Mouse (Mus musculus) spleen, adult 18-20 months (tissue): ENCODE measurements around the gene Arl6ip1.

Experiments used
- DNase-seq, 2 experiments: peaks; one replicate each; pipeline ENCODE4 v3.0.0; 2022; ENCODE audit warnings: mixed read lengths in 2 of 2

Arl6ip1 gene

DNA sequence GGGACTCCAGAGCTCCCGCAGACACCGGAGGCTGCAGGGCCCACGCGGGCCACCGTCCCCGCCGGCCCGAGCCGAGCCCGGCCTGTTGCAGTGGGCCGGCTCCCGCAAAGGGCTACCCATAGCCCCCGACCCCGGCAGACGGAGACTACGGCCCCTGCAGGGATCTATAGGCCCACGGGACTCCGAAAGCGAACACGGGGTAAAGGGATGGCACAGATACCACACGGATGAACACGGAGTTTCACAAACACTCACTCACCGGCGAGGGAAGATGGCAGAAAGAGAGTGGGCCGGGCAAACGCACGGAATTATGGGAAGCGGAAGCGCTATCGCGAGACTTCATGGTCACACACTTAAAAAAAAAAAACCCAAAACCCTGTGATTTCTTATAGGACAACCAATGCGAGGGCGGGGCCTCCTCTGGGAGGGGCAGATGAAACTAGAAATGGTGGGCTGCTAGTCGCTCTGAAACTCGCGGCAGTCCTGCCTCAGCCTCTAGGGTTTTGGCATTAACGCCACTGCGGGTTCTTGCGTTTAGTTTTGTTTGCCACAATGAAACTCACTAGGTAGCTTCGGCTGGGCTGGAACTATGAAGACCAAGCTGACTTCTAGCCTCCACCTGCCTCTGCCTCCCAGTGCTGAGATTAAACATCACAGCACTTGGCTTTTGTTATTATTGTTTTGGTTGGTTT lies 13.4 kb downstream of the Arl6ip1 start, which contains the start of gene Rps15a:
TSS of gene Rps15a (minus strand) at position 312 of the 692 bp plus-strand sequence.
- DNase-seq, result peak; percentile 89 to 96

DNA sequence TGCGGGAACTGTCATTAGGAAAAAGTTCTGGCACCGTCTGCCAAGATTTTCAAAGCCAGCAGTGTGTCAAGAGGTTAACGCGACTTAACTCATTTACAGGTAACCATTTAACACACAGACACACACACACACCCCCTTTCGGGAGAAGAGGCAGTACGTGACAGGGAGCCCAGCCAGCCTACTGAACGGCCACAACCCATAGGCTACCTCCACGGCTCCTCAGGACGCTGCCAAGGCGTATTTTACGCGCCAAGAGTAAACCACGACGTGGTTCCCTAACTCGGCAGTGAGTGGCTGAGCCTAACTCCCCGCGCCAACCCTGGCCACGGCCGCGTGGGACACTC lies 14.0 kb downstream of the Arl6ip1 start:
- DNase-seq, result no peak

DNA sequence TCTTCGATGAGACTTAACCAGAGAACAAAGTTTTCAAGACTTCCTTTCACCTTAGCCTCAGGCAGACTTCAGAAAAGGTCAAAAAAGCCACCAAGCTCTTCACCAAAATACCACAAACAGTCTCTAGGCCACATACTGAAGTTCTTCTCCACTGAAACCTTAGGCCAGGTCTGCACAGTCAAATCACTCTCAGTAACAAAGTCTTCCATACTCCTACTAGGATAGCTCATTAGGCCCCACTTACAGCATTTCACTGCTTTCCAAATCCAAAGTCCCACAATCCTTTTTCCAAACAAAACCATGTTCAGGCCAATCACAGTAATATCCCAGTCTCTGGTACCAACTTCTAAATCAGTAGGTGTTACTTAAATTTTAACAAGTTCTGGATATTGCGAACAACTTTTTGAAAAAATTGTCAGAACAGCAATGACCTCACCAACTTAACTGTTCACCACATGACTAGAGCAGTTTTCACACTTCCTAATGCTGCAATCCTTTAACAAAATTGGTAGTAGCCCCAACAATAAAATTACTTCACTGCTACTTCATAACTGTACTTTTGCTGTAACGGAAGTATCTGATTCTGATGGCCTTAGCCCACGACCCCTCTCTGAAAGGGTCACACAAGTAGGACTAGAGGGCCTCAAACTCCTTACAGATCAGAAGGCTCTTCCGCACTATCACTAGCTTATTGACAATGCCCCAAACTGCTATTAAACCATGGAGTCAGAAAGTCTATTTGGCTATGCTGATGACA lies 15.7 kb downstream of the Arl6ip1 start:
- DNase-seq, result no peak

DNA sequence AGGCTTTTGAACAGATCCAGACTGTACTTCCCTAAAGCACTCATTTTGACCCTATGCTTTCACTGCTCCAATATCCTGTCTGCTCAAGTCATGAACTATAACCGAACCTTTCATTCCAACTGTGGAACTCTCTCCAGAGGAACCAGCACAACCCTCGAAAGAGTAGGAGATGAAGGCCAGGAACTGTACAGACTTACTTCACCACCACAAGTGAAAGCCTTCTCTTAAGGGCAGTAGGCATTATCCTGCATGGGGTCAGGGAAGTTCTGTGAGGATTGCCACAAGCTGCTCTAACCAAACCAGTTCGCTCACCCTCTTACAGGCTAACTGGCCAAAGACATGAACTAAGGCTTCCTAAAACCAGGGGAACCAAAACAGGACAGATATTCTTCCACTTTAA lies 18.3 kb downstream of the Arl6ip1 start:
- DNase-seq, result no peak

DNA sequence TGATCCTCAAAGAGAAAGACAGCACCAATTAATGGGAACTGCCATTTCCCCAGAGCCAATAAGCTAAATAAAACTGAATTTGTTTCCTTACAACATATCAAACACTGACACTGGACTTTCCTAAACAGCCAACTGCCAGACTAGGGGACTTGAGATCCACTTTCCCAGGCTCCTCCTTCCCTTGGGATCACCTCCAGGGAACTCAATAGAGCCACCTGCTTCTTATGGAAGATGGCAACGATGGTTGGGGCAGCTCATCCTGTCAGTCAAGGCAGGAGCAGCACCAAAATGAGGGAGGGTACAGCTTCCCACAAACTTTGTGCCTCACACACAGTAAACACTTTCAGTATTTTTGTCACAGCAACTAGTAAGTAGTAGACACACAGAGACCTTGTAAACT lies 21.8 kb downstream of the Arl6ip1 start:
- DNase-seq, result no peak

DNA sequence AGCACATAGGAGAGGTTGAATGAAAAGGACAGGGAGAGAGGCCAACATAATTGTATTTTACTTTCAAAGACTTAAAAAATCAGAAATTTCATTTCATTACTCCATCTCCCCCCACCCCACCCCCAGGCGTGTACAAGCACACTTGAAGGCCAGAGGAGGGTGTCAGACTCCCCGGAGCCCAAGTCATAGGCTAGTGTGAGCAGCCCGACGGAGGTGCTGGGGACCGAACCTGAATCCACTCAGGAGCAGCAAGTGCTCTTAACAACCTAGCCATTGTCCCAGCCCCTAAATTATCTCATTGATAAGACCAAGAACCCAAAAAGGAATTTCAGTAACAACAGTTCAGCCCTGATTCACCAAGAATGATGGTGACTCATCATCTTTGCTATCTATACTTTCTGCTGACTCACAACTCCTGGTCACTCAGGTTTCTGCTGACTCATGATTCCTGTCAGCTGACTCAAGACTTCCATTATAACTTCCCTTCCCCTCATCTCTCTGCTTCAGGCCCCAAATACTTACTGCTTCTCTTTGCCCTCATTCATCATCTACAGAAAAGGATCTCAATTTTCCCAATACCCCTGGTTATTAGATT lies 24.9 kb downstream of the Arl6ip1 start:
- no peak for DNase-seq

DNA sequence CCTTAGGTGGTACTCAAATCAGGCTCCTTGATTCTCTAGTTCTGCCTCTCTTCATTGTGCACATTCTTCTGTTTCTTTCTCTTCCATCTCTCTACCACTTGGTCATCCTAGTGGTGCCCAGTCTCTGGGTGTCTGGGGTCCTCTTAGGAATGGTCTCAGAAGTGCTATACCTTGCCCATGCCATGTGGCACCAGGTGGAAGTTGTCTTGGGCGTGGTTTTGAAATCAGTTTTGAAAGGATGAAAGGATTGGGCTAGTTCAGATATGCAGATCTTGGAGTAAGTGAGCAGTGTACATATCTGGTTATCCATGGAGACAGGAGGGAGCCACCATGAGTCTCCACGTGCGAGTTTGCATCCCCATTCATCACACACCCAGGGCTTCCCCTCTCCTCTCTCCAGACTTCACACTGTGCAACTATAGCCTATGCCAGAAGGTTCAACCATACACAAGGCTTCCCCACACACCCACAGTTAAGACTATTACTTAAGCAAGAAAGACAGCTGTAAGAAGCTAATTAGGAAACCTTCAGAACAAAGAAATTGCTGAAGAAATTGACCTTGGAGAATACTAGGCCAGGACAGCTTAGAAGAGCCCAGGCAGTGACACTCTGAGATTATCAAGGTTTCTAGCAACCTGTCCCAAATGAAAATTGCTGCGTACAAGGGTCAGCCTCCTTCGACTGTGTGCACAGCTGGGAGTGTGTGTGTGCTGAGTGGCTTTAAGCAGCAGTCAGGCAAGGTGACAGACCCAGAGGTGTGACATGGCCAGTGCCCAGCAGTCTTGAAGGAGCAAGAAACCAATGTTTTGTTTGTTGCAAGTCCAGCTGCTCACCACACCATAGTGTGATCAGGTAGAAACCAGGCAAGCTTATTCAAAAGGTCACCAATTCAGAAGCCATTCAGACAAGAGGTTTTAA lies 25.7 kb downstream of the Arl6ip1 start:
- no peak for DNase-seq

DNA sequence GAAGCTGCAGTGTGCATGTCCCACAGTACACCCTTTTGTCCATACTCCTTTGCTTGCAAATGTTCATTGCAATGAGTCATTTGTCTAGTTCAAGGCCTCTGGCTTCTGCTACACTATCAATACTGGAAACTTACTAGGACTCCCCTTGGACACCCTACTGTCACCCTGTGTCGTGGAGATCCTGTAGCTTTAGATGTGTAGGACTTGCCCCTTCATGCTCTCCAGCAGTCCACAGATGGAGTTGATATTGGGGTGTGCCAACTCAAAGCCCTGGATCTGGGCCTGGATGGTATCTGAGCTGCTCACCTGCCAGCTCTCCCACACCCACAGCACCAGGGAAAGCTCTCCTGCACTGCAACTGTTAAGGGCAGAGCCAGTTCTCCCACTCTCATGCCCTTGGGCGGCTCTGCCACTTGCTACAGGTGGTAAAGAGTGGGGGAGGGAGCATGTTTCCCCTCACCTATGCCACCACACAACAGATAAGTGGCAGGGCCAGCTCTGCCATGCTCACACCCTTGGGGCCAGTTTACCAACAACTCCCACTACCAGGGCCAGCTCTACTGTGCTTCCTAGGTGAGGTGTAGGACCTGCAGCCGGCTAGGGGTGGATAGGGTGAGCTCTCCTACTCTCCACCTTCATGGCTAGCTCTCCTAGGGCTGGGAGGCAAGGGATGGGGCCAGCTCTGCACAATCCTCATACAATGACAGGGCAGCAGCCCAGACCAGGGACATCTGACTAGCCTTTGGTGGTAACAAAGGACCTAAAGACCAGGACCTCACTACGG lies 26.6 kb downstream of the Arl6ip1 start:
- DNase-seq, result no peak

DNA sequence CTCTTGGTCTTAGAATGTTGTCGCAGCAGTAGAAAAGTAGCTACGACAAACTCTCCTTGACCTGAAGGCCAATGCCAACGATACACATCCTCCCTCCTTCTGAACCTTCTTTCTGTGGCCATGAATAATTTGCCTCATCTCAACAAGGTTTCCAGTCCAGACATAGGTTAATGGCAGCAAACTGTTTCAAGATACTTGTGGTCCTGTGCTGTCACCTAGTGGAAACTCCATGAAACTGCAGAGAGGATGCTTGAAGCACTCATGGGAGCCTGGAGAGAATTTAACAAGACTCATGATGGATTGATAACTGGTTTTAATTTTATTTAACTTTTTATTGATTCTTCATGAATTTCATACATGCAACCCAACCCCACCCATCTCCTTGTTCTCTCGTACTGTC lies 27.2 kb downstream of the Arl6ip1 start:
- no peak for DNase-seq

DNA sequence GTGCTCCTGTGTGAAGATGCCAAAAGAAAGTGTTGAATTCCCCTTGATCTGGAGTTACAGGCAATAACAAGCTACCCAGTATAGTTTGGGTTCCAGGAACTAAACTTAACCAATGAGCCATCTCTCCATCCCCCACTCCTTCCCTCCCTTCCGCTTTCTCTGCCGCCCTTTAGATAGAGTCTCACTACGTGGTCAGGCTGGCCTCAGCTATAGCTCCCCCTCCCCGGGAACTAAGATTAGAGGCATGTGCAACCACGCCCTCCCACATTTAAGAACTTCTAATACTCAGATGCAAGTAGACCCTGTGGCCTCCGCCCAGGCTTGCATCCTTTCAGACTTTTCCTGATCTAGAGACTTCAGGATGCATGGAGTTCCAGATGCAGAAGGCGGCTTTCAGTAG lies 31.8 kb downstream of the Arl6ip1 start:
- DNase-seq, result no peak

DNA sequence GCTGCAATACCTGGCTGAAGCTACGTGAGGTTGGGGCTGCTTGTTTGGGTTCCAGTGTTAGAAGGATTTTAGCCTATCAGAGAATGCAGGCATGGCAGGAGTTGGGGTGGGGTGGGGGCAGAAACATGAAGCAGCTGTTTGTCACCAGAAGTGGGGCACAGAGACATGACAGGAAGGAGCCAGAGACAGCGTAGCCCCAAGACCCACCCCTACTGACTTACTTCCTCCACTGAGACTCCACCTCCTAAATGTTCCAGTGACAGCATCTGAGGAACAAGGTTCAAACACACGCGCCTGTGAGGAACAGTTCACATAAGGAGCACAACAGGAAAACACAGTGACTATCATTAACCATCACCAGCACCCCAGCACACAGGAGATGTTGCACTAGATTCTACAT lies 49.5 kb downstream of the Arl6ip1 start:
- DNase-seq, result no peak

DNA sequence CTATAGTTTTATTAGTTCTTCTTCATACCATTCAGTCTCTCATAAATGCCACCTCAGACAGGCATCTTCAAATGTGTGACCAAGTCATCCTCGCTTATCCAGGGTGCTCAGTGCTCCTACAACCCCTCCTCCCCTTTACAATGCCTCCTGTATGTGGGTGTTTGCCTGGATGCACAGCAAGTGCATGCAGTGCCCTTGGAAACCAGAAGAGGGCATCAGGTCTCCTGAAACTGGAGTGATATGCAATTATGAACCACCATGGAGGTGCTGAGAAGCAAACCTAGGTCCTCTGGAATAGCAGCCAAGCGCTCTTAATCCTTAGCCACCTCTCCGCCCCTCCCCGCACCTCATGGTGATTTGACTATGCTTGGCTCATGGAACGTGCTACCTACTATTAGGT lies 50.4 kb downstream of the Arl6ip1 start:
- DNase-seq, result no peak
